Mouse (Mus musculus) hindbrain, embryonic 14.5 days (tissue): ENCODE results near the gene Pitpnb. TPM values are rescaled to one million over a fixed set of nuclear protein-coding genes. Genes with fewer than 3 reads are reported as not detected.

Source experiments
- ATAC-seq: fragments of 200-750 bp; cut with Nextera tagmentation; 2 replicates; pipeline ENCODE4 v1.8.0; 2017; ENCODE audit warnings: moderate number of reproducible peaks, mild to moderate bottlenecking, moderate TSS enrichment, moderate library complexity; ENCODE audit not compliant: low FRiP score
- DNase-seq: peaks from one replicate; pipeline ENCODE4 v3.0.0-alpha.2; 2015; ENCODE audit warnings: low spot score
- H3K27ac ChIP-seq: fragments of 300-500 bp; sonication (generic); 2 replicates; pipeline ENCODE4 v1.5.1; 2014; ENCODE audit warnings: mild to moderate bottlenecking, moderate library complexity
- H3K27me3 ChIP-seq: fragments of 300-500 bp; sonication (generic); 2 replicates; pipeline ENCODE4 v1.6.1; 2014; ENCODE audit warnings: mild to moderate bottlenecking, low read length, mixed read lengths; ENCODE audit not compliant: control insufficient read depth, insufficient read depth
- H3K36me3 ChIP-seq: fragments of 300-500 bp; sonication (generic); replicated peaks from 2 replicates; pipeline ENCODE4 v1.6.1; 2014; ENCODE audit not compliant: control insufficient read depth, insufficient read depth
- H3K4me1 ChIP-seq: fragments of 300-500 bp; sonication (generic); replicated peaks from 2 replicates; pipeline ENCODE4 v1.6.1; 2014; ENCODE audit warnings: antibody characterized with exemption, low read length, mixed read lengths; ENCODE audit not compliant: control insufficient read depth, insufficient read depth
- H3K4me2 ChIP-seq: fragments of 300-500 bp; sonication (generic); replicated peaks from 2 replicates; pipeline ENCODE4 v1.6.1; 2014; ENCODE audit warnings: mild to moderate bottlenecking, moderate library complexity
- H3K4me3 ChIP-seq: fragments of 300-500 bp; sonication (generic); replicated peaks from 2 replicates; pipeline ENCODE4 v1.5.1; 2014; ENCODE audit warnings: mild to moderate bottlenecking, low read length
- H3K9ac ChIP-seq: fragments of 300-500 bp; sonication (generic); 2 replicates; pipeline ENCODE4 v1.6.1; 2014
- H3K9me3 ChIP-seq: fragments of 300-500 bp; sonication (generic); 2 replicates; pipeline ENCODE4 v1.6.1; 2016; ENCODE audit warnings: low read length; ENCODE audit not compliant: control insufficient read depth
- WGBS: fragments of 180-500 bp; shearing (Covaris S2); extraction: QIAGEN DNeasy Blood & Tissue Kit; methylation state at CpG from one replicate; pipeline ENCODE4 v1.1.7; 2014; 5-methylcytosine and 5-hydroxymethylcytosine counted together
- polyA plus RNA-seq: library from polyadenylated mRNA; unstranded; fragments of >200 nt; fragmentation: Nextera tagmentation; extraction: Ambion mirVana; gene quantifications from 2 replicates; pipeline ENCODE4 v1.2.1, GENCODE M21; 2014

Pitpnb gene
- polyA plus RNA-seq, 1 experiment from 2014 or later: 95.2 TPM

DNA sequence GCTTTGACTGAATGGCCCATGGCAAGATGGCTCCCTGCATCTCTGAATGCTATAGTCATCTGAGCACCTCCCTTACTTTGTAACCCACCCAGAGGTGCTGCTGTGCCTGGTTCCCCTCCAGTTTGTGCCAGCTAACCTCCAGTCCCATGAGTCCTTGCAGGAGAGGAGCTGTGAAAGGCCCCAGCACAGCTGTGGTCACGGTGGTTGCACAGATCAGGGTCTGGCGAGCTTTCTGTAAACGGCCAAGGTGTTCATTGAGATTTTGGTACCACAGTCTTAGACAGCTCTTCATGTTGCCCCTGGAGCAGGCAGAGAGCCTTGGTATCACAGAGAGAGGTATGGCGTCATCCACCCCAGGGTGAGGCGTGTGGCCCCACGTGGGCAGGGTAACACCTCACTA is 60.9 kb downstream of the Pitpnb start:
- Histone ChIP-seq H3K27ac (no peak overlapping the region), H3K9ac (no peak overlapping the region), H3K4me3 (no peak overlapping the region), H3K4me1 (peaks cover 37% of the 10 kb centered on the region), H3K4me2 (no peak overlapping the region), H3K36me3 (peaks cover 25% of the 10 kb centered on the region), H3K9me3 (no peaks in the 10 kb centered on the region), H3K27me3 (no peaks in the 10 kb centered on the region)
- DNase-seq (no peak), ATAC-seq (no peak)
- WGBS: 90% methylated on average over 6 of the region's 6 CpGs

- Histone ChIP-seq H3K4me3 (no peak overlapping the region), H3K27me3 (no peaks in the 10 kb centered on the region), H3K4me1 (peaks cover 41% of the 10 kb centered on the region), H3K27ac (peak overlapping the region; percentile 80), H3K9me3 (no peaks in the 10 kb centered on the region), H3K9ac (0 out of 2 replicates have a peak overlapping the region, but pooled peaks have one; percentile 10), H3K36me3 (0 out of 2 replicates have a peak, but pooled peaks cover 6% of the 10 kb centered on the region), H3K4me2 (peak overlapping the region; percentile 44)
- DNase-seq (peak; percentile 85), ATAC-seq (peak; percentile 76)
- 6% methylated on average over 17 of the region's 17 CpGs for WGBS
Measured at GRCm38 (mm10) chr5:111393346-111394197, 63.0 kb downstream of the Pitpnb start.

- 10% methylated on average over 15 of the region's 15 CpGs for WGBS
- H3K4me3 ChIP-seq: no peak overlapping the region
- ATAC-seq: 0 out of 2 replicates have a peak, but pooled peaks have one; percentile 21
Measured at GRCm38 (mm10) chr5:111394198-111395053, 63.9 kb downstream of the Pitpnb start.

GRCm38 (mm10) chr5:111395771-111396170 is 65.2 kb downstream of the Pitpnb start:
- H3K4me1 ChIP-seq: peaks cover 41% of the 10 kb centered on the region
- DNase-seq: no peak
- no peaks in the 10 kb centered on the region for H3K36me3 ChIP-seq
- no peak overlapping the region for H3K4me3 ChIP-seq
- 57% methylated on average over 10 of the region's 10 CpGs for WGBS
- H3K27me3 ChIP-seq: no peaks in the 10 kb centered on the region
- no peak for ATAC-seq
- H3K9me3 ChIP-seq: no peaks in the 10 kb centered on the region
- no peak overlapping the region for H3K27ac ChIP-seq
- H3K9ac ChIP-seq: no peak overlapping the region
- no peak overlapping the region for H3K4me2 ChIP-seq

More at GRCm38 (mm10) chr5:111394198-111395053, 63.9 kb downstream of the Pitpnb start:
- Histone ChIP-seq H3K4me1 (peaks cover 41% of the 10 kb centered on the region), H3K9ac (0 out of 2 replicates have a peak overlapping the region, but pooled peaks have one; percentile 12), H3K4me2 (peak overlapping the region; percentile 44), H3K9me3 (no peaks in the 10 kb centered on the region), H3K27me3 (no peaks in the 10 kb centered on the region), H3K36me3 (0 out of 2 replicates have a peak, but pooled peaks cover 4% of the 10 kb centered on the region), H3K27ac (peak overlapping the region; percentile 80; the same call in 1 of the 2 replicates)
- DNase-seq: peak; percentile 48

GRCm38 (mm10) chr5:111396199-111396598 is 65.6 kb downstream of the Pitpnb start:
- H3K4me3 ChIP-seq: no peak overlapping the region
- no peaks in the 10 kb centered on the region for H3K36me3 ChIP-seq
- WGBS: 82% methylated on average over 4 of the region's 4 CpGs
- H3K4me1 ChIP-seq: peaks cover 41% of the 10 kb centered on the region
- H3K27me3 ChIP-seq: no peaks in the 10 kb centered on the region
- H3K9me3 ChIP-seq: no peaks in the 10 kb centered on the region
- ATAC-seq (no peak), DNase-seq (no peak)
- H3K4me2 ChIP-seq: no peak overlapping the region
- no peak overlapping the region for H3K9ac ChIP-seq
- H3K27ac ChIP-seq: no peak overlapping the region

GRCm38 (mm10) chr5:111398471-111398870 is 67.9 kb downstream of the Pitpnb start:
- Histone ChIP-seq H3K9ac (no peak overlapping the region), H3K27ac (no peak overlapping the region), H3K9me3 (no peaks in the 10 kb centered on the region), H3K4me3 (no peak overlapping the region), H3K4me1 (peaks cover 31% of the 10 kb centered on the region), H3K4me2 (no peak overlapping the region), H3K36me3 (no peaks in the 10 kb centered on the region), H3K27me3 (0 out of 2 replicates have a peak, but pooled peaks cover 5% of the 10 kb centered on the region)
- DNase-seq: no peak
- ATAC-seq: no peak
- 59% methylated on average over 4 of the region's 4 CpGs for WGBS

- DNase-seq: no peak
- WGBS: 81% methylated on average over 4 of the region's 4 CpGs
Measured at GRCm38 (mm10) chr5:111399271-111399670, 68.7 kb downstream of the Pitpnb start.

DNA sequence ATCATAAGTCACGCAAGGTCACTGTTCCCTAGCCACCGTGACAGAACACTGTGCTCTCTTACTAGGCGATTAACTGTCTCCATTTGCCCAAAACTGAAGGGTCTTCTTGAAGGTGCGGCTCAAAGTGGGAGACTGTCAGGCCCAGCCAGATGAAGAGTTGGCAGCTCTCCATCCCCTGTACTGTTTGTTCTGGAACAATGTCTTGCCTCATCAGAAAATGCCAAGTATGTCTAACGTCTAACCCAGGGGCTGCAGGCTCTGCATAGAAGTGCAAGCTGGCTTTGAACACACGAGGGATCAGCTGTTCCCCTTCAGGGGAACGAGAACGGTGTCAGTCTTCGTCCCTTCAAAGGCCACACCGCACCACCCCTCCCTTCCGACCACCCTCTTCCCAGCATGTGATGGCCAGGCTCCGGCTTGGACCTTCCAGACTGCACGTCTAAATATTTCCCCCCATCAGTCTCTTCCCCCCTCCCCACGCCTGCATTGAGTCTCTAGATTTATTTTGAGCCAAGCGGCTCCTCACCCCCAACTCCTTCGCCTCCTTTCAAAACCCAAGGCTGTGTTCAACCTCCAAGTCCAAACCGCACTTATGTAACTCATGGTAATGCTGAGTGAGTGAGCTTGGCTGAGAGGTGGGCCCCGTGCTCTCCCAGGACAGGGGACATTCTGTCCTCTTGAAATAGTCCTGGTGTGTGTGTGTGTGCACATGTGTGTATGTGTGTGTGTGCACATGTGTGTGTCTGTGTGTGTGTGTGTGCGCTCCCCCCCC is 71.5 kb downstream of the Pitpnb start:
- Histone ChIP-seq H3K4me1 (0 out of 2 replicates have a peak, but pooled peaks cover 4% of the 10 kb centered on the region), H3K27me3 (0 out of 2 replicates have a peak, but pooled peaks cover 5% of the 10 kb centered on the region), H3K27ac (no peak overlapping the region), H3K4me2 (no peak overlapping the region), H3K4me3 (no peak overlapping the region), H3K9me3 (no peaks in the 10 kb centered on the region), H3K9ac (no peak overlapping the region), H3K36me3 (no peaks in the 10 kb centered on the region)
- 74% methylated on average over 19 of the region's 19 CpGs for WGBS
- no peak for DNase-seq
- ATAC-seq: no peak

More at GRCm38 (mm10) chr5:111399271-111399670, 68.7 kb downstream of the Pitpnb start:
- Histone ChIP-seq H3K9me3 (no peaks in the 10 kb centered on the region), H3K4me2 (no peak overlapping the region), H3K4me3 (no peak overlapping the region), H3K9ac (no peak overlapping the region), H3K27ac (no peak overlapping the region), H3K4me1 (peaks cover 23% of the 10 kb centered on the region), H3K36me3 (no peaks in the 10 kb centered on the region), H3K27me3 (0 out of 2 replicates have a peak, but pooled peaks cover 5% of the 10 kb centered on the region)
- no peak for ATAC-seq
